Mouse (Mus musculus) left cerebral cortex, postnatal 25 days (tissue): ENCODE measurements at regions not wholly inside any gene's neighbourhood (a gene's known extent, or its start where the extent isn't known, plus 50 kb on each side); places are given as distances from the start of the nearest gene placed in this dataset.

ENCODE experiments used
- DNase-seq, 2 experiments: peaks; one replicate each; pipeline ENCODE4 v3.0.0; 2022; ENCODE audit warnings: low spot score in 2 of 2, mixed read lengths in 1 of 2
- intact Hi-C: fragments of 180-260 bp; cut with DNase I; formaldehyde crosslinking; loops from one replicate; pipeline ENCODE4 v1.15.1; 2025

DNA sequence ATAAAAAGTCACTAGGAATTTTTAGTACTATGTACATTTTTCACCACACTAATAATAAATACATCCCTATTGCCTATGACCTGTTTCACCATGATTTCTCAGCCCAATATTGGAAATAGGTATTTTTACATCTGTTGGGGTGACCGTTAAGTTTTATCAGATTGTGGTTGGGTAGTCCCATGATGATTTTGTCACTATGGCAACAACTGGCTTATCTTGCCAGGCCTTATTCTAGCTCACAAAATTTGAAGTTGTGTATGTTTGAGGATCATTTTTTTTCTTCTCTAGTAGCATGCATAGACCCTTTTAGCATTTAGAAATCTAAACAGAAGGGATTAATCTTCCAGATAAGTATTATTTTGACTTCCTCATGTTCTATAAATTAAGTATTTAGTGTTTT is 1211.1 kb upstream of the Pcdh17 start:
- intact Hi-C loops = no loop called here

DNA sequence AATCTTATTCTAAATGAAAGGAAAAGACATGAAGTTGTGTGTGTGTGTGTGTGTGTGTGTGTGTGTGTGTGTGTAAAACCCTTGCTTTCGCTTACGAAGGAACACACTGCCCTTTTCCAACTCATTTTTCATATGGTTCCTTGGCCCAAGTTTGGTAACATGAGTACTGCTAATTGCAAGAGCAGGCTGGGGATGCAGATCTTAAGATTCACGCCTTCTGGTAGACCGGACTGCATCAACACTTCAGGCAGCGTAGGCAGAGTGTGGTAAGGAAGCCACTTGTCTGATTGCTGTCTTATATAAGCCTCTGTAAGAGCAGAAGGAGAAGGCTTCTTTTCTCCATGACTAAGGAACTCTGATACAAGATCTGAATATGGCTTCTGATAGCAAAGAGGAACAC is 1196.5 kb upstream of the Pcdh17 start:
- intact Hi-C loops = loop anchor here (1.0 to 10.0 kb wide), 2 partner anchors 391 to 928 kb away; no protein-coding TSS in a partner anchor
- peak; percentile 48 to 94 for DNase-seq

More for the DNA sequence above, 1211.1 kb upstream of the Pcdh17 start:
- no peak for DNase-seq

DNA sequence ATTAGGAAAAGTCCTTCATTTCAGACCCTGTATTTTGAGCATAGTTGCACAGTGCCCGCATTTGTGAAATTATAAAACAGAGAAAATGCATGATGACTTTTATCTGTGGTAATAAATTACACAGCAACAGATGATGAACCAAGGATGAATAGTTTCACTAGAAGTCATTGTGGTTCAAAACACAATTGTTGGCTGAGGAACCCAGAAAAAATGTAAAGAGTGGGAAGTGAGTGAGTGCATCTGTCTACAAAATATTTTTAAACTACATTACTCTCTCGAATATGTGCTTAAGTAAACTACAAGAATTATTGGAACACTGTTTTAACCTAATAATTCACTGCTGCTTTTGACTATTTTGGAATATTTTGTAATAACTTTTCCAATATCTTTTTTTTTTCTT is 1196.0 kb upstream of the Pcdh17 start:
- DNase-seq = peak in 1 of 2 experiments; percentile 33
- intact Hi-C loops = loop anchor here (1.0 to 10.0 kb wide), 2 partner anchors 391 to 927 kb away; no protein-coding TSS in a partner anchor

DNA sequence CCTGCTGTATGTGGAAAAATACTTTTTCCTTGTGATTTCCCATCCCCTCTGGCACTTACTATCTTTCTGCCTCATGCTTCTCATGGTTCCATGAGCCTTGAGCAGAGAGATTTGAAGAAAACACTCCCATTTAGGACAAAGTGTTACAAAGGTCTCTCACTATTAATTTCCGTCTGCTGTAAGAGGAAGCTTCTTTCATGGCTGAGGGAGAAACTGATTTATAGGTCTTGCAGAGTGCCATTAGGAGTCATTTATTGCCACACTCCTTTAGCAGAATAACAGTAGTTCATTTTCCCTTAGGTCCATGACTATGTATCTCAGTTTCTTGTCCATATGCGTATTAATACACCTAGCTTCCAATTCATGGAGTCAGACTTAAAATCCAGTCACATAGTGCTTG is 1190.4 kb upstream of the Pcdh17 start:
- intact Hi-C loops = no loop called here
- no peak for DNase-seq

DNA sequence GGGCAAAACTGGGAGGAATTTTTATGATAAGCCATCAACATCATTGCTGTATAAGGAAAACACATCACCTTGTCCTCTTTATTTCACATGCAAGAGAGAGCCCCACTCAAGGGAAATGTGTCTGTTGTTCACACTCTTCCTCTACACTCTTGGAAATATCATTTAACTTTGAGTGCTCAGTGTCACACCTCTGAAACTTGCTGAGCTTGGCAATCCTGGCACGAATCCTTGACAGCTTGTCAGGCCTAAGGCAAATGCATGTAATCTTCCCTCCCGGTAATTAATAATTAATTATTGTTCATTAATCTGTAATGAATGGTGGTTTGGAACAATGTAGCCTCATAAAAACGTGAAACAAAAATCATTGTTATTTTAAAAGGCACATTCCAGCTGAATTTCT is 1140.8 kb upstream of the Pcdh17 start:
- no peak for DNase-seq

DNA sequence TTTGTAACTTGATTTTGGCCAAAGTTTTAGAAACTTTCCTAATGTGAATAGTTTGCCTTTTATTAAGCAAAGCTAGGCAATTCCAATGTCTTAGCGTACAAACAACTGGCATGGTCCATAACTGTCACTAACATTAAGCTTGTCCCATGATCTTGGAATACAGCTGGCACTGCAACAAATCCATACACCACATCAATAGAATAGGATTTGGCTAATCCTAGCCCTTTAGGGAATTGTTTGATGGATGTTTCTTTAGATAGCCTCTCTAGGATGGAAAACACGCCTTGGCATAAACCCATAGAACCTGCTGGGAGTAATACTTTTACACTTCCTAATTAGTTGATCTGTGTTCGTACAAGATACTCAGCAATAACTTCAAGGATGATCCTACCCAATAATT is 1122.6 kb upstream of the Pcdh17 start:
- DNase-seq = no peak
- intact Hi-C loops = no loop called here

More for the DNA sequence above, 1140.8 kb upstream of the Pcdh17 start:
- intact Hi-C loops = no loop called here

DNA sequence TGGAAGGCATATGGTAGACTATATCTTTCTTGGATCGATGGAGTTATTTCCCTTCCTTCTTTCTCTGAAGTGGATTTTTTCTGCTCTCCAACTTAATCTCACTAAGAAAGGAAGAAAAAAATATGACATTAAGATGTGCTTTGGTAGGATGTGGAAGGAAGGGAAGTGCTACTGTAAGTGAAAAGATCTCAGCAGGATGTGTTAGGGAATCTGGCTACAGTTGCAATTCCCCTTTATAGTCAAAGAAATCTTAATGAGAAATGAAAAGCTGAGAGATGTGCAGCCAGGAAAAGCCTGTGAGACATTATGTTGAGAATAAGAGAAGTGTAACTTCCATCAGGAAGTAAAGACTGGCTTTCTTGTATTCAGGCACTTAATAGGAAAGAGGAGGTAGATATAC is 1080.2 kb upstream of the Pcdh17 start:
- intact Hi-C loops = no loop called here
- peak in 1 of 2 experiments; percentile 54 for DNase-seq
